Mouse (Mus musculus) liver, embryonic 13.5 days (tissue): ENCODE measurements at regions not wholly inside any gene's neighbourhood (a gene's known extent, or its start where the extent isn't known, plus 50 kb on each side); places are given as distances from the start of the nearest gene placed in this dataset.
A peak's percentile ranks its signal among the peaks of the same experiment; 100 is the strongest.

Experiments used
- ATAC-seq: fragments of 200-750 bp; cut with Nextera tagmentation; 2 replicates; pipeline ENCODE4 v1.8.0; 2017; ENCODE audit warnings: low read depth, mild to moderate bottlenecking, moderate number of reproducible peaks, moderate library complexity
- DNase-seq: peaks from one replicate; pipeline ENCODE4 v3.0.0; 2022
- H3K27ac ChIP-seq: fragments of 300-500 bp; sonication (generic); 2 replicates; pipeline ENCODE4 v1.5.1; 2015; ENCODE audit warnings: moderate library complexity, mild to moderate bottlenecking, inconsistent platforms
- H3K27me3 ChIP-seq: fragments of 300-500 bp; sonication (generic); 2 replicates; pipeline ENCODE4 v1.6.1; 2015; ENCODE audit warnings: mild to moderate bottlenecking, inconsistent platforms
- H3K36me3 ChIP-seq: fragments of 300-500 bp; sonication (generic); 2 replicates; pipeline ENCODE4 v1.6.1; 2015; ENCODE audit warnings: mild to moderate bottlenecking, inconsistent platforms
- H3K4me1 ChIP-seq: fragments of 300-500 bp; sonication (generic); replicated peaks from 2 replicates; pipeline ENCODE4 v1.6.1; 2015; ENCODE audit warnings: inconsistent platforms
- H3K4me2 ChIP-seq: fragments of 300-500 bp; sonication (generic); 2 replicates; pipeline ENCODE4 v1.6.1; 2015; ENCODE audit warnings: inconsistent platforms, mild to moderate bottlenecking, moderate library complexity
- H3K4me3 ChIP-seq: fragments of 300-500 bp; sonication (generic); replicated peaks from 2 replicates; pipeline ENCODE4 v1.5.1; 2015; ENCODE audit warnings: mild to moderate bottlenecking, inconsistent platforms
- H3K9ac ChIP-seq: fragments of 300-500 bp; sonication (generic); 2 replicates; pipeline ENCODE4 v1.6.1; 2015; ENCODE audit warnings: mild to moderate bottlenecking, inconsistent platforms
- H3K9me3 ChIP-seq: fragments of 300-500 bp; sonication (generic); replicated peaks from 2 replicates; pipeline ENCODE4 v1.6.1; 2016; ENCODE audit warnings: inconsistent platforms
- WGBS: fragments of 180-500 bp; shearing (Covaris S2); methylation state at CpG from one replicate; pipeline ENCODE4 v1.1.7; 2015; ENCODE audit not compliant: insufficient replicate concordance; 5-methylcytosine and 5-hydroxymethylcytosine counted together
- microRNA counts: library from miRNA; unstranded; fragments of <30 nt; microRNA quantifications from one replicate; lab custom pipeline; 2016
- microRNA-seq: library from miRNA; unstranded; fragments of <30 nt; microRNA quantifications from one replicate; pipeline ENCODE4, GENCODE M21; 2016

DNA sequence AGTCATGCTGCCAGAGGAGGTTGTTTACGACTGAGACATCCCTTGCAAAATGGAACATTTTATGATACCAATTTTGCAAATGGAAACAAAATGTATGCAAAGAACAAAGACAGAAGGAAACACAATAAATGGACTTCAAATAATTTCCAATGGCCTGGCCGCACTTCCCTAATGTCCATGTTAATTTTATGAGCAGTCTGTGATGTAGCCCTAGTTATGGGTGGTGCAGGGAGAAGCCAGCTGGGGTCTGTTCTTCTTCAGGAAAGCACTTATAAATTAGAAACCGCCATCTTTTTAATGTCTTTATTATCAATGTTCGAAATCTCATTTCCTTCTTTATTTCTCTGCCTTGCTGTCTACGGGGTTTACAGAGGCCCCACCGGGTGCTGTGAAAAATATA, 51.0 kb upstream of the Jak1 start:
- Histone ChIP-seq H3K36me3 (no peaks in the 10 kb centered on the region), H3K4me3 (no peak overlapping the region), H3K9me3 (no peaks in the 10 kb centered on the region), H3K9ac (no peak overlapping the region), H3K4me2 (no peak overlapping the region), H3K27ac (no peak overlapping the region), H3K27me3 (peaks cover 16% of the 10 kb centered on the region), H3K4me1 (no peaks in the 10 kb centered on the region)
- DNase-seq, result no peak
- no peak for ATAC-seq
- 65% methylated on average over 6 of the region's 6 CpGs for WGBS

MicroRNAs encoded in the stretch of these regions (microRNA counts, 519-probe panel; counts per million panel counts)
- 114 counts per million for microRNA mmu-miR-101a (lab: Ali Mortazavi, UCI)

Small RNA genes lying in the stretch of these regions (microRNA-seq; reads per million reads assigned to microRNA genes)
- 94.9 reads per million, percentile 50 among the genes with 10 or more reads in this experiment for gene Mir101a
